Mouse (Mus musculus) heart, postnatal 0 days (tissue): ENCODE results near the gene Rnf227.

Experiments used
- CTCF ChIP-seq: IDR thresholded peaks from 2 replicates; pipeline ENCODE4 v1.5.1; 2016; ENCODE audit warnings: antibody characterized with exemption, control low read depth, low read depth
- EP300 ChIP-seq: IDR thresholded peaks from 2 replicates; pipeline ENCODE4 v1.6.1; 2016; ENCODE audit warnings: antibody characterized with exemption, low read depth

DNA sequence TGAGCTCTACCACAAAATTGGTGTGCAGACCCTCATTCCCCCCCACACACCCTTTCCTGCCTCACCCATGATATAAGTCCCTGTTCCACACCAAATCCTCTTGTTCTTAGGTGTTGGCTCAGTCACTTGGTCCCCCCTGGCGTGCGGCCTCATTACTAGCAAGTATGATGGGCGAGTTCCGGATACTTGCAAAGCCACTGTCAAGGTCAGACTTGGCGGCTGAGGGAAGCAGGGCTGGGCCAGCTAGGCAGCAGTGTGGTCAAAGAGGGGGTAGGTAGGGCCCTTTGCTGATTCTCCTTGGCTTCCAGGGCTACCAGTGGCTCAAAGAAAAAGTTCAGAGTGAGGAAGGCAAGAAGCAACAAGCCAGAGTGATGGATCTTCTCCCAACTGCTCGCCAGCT is 9.1 kb upstream of the Rnf227 start:
- no peak for TF ChIP-seq CTCF
- no peak for TF ChIP-seq EP300
